Mouse (Mus musculus): ENCODE data around the gene Caps2. TPM values are rescaled to one million over a fixed set of nuclear protein-coding genes. Genes with fewer than 3 reads are reported as not detected.
"Not testable (repeated sequence)": the region's sequence is repeated elsewhere in the genome, so short reads cannot be mapped to it uniquely, and the experiment has no call there.

Gene Caps2
- not detected for total RNA-seq (2021)

DNA sequence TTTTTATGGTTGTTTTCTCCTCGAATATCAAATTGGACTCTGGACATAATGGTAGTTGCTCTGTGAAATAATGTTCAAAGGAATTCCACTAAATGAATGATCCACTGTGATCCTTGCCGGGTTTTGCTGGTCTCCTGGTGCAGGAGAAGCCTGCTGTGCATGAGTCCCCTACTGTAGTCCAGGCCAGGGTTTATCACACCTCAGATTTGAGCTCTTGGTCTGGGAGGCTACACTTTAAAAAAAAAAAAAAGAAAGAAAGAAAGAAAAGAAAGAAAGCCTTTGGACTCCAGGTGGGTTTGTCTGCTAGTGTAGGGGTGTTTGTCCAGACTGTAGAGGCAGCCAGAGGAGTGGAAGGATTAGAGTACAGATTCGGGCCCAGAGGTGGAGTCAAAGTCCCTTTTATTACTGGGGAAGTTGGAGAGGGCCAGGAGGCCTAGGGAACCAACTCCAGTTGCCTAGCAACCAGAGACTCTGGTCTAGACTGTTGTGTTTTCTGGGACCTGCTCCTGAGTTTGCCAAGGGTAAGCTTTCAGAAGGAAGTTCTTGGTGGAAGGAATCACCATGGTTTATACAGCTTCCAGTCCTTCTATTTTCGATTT, at the start of gene Caps2:
Caps2 (plus strand) TSS at position 454 of the 599 bp plus-strand sequence.
- peak; percentile 10 to 17 for DNase-seq
- intact Hi-C loops (cut with DNase I): loop anchor here (5.0 kb wide), 2 partner anchors 101 to 186 kb away; partner anchors contain the start of gene Glipr1l1

DNA sequence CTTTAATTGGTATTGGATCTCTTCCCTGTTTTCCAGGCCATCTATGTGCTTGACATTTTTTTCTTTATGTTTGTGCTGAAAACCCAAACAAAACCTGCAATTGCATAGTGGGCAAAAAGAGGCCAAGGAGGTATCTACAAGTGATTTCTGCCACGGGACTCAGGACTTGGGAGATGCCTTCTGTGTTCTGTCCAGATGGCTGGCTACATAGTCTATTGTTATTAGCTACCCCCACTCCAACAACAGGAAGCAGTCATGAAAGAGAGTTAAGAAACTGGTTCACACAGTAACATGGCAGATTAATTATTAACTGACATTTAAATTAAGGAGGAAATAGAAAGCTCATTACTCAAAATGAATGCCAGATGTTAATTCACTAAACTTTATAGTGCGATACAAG, 38.3 kb upstream of the Caps2 start:
- DNase-seq; intact Hi-C loops (cut with DNase I): not testable (repeated sequence)

DNA sequence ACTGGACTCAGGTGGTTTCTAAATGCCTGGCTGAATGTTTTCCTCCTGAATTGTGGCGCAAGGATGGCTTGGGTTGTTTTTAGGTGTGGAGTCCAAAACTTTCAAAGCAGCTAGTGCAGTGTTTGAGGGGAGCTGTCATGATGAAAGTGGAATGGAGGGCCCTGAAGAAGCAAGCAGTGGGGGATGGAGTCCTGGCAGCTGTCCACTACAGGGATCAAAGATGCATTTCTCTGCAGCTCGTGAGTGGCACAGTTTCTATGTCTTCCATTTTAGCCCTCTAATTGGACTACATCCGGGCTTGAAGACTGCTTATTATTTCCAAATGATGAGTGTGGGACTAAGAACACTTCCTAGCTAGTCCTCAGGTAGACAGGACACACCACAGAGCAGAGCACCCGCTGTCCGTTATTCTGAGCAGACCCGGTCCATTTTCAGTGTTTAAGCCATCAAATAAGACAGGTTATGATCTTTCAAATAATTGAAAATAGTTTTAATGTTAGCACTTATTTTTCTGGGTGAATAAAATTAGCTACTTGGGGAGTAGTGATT, 35.7 kb upstream of the Caps2 start:
- intact Hi-C loops (cut with DNase I); DNase-seq: not testable (repeated sequence)

DNA sequence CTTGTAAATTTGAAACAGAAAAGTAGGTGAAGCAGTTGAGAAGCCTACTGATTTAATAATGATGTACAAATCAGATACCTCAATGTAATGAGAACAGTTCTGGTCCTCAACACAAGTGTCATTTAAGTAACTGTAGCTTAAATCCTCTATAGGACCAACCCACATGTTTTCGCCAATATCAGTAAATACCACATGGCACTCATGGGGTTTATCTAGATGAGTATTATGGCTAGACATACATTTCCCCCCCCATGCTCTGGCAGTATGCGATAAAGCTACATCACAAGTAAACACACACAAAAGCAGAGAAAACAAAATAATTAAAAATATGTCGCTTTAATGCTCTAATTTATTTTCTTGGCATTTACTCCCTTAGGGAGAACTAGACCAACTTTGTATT, 31.2 kb upstream of the Caps2 start:
- DNase-seq: no peak
- intact Hi-C loops (cut with DNase I): no loop called here

DNA sequence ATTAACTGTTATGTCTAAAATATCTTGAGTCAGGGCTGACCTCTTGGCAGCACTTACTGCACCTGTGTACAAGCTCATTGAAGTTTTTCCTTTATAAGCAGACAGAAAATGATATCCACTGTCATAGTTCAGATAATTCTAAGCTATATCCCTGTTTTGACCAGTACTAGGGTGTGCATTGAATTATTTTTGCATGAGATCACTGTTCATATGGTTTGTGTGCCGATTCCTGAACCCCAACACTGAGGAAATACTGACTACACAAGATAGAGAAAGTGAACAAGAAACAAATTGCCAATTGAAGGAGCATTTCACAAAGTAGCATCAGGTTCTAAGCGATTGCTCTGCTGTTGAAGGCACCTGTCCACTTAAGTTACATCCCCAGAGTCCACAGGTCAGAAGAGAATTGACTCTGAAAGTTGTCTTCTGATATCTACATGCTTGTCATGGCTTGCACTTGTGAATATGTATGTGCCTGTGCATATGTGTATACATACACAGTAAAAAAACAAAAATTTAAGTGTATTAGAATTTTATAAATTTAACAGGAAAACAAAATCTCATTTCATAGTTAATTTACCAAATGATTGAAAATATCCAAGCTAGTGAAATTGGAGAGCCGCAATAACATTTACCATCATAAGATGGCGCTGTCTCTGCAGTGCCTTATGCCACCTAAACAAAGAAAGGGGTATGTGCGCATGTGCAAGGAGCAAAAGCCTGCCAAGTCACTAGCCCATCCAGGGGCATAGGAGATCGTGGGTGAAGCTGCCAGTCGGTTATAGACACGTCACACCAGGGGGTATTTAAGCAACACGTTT, 25.2 kb upstream of the Caps2 start:
- peak; percentile 15 to 31 for DNase-seq
- intact Hi-C loops (cut with DNase I): loop anchor here (5.0 kb wide), 1 partner anchor 664 kb away; no protein-coding TSS in a partner anchor

- no peak for DNase-seq
- intact Hi-C loops (cut with DNase I): loop anchor here (5.0 kb wide), 1 partner anchor 663 kb away; no protein-coding TSS in a partner anchor
Measured at GRCm38 (mm10) chr10:112138871-112139430, 24.5 kb upstream of the Caps2 start.

GRCm38 (mm10) chr10:112139834-112140233, 23.6 kb upstream of the Caps2 start:
- intact Hi-C loops (cut with DNase I): loop anchor here (5.0 kb wide), 1 partner anchor 662 kb away; no protein-coding TSS in a partner anchor
- no peak for DNase-seq

DNA sequence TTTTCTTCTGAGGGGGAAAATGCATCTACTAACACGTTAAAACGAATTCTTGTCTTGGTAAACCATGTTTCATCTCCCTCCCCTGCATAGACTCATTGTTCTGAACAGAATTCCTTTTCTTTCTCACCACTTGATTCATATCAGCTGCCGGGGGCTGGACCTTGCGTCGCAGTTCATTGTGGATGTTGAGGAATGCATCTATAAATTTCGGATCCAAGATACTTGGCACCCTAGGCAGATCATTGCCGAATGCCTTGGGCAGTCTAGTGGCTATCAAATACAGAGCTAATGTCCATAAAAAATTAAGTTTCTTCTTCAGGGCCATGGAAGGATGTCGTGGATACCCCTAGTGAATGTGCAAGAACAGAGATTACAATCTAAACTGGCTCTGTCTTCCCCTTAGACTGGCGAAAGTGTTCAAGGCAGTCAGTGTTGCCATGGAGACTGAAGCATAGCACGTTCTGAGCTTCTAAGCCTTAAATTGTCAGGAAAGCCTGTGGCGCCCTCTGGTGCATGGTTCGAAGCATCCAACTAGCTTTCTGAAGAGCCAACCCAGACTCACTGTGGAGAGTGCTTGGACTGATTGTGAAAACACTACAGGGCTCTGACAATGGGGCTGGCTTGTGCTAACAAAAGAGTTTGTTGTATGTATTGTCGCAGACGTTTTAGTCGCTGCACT, 3.4 kb upstream of the Caps2 start, which contains the start of gene Glipr1l3:
Glipr1l3 (minus strand) TSS at position 446 of the 679 bp plus-strand sequence.
- DNase-seq: peak; percentile 52 to 67
- intact Hi-C loops (cut with DNase I): loop anchor here (5.0 kb wide), 2 partner anchors 98 to 183 kb away; partner anchors contain the start of gene Glipr1l1

DNA sequence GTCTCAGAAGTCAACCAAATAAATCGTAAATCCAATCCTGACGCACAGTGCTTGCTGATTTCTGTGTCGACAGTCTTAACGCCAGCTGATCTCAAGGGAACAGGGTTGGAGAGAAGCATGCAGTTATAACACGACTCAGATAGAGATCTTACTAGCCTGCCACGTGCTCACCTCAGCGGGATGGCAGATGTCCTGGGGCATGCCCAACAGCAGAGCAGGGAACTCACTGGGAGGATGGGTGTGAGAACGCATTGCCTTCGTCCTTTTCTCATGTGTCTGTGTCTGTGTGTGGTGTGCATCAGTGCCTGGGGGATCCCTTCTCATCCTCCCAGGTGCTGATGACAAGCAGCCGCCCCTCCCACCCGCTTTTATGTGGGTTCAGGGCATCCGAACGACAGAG, 13.6 kb downstream of the Caps2 start:
- DNase-seq; intact Hi-C loops (cut with DNase I): not testable (repeated sequence)

- DNase-seq; intact Hi-C loops (cut with DNase I): not testable (repeated sequence)
Measured at GRCm38 (mm10) chr10:112193919-112194318, 30.5 kb downstream of the Caps2 start.

DNA sequence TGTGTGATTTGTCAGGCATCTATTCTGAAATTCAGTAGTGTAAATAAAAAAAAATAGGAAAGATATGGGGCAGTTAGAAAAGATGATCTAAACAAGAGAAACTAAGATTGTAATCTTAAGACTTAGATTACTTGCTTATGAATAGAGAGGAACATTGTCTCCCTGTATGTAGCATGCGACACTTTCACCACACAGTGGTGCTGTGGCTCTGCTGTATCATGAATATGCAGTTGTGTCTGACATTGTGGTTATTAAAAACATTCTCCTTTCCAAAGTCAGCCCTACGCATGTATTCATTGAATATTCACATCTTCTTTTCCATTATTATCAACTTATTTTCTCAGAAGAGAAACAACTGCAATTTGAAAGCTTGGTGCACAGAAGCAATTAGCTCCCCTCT, 40.0 kb downstream of the Caps2 start:
- intact Hi-C loops (cut with DNase I): loop anchor here (5.0 kb wide), 2 partner anchors 544 to 599 kb away; no protein-coding TSS in a partner anchor
- peak; percentile 2 to 5 for DNase-seq

DNA sequence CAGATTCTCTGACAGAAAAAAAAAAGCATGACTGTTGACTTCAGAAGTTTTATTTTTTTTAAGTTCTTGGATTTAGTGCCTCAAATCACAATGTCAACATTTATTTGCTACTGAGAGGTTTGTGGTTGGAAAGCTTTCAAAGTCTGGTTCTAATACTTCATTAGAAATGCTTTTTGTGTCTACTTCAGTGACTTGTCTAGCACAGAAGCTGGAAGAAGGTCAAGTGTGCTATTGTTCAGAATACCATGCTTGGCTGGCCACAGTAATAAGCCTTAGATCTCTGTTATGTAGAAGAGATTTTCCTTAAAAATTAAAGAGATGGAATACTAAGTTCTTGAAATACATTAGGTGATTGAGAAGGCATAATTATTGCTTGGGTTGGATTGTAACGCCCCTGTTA, 63.7 kb downstream of the Caps2 start:
- intact Hi-C loops (cut with DNase I): no loop called here

GRCm38 (mm10) chr10:112229091-112229843, 65.8 kb downstream of the Caps2 start:
- DNase-seq; intact Hi-C loops (cut with DNase I): not testable (repeated sequence)

More for the DNA sequence above, 63.7 kb downstream of the Caps2 start:
- no peak for DNase-seq

DNA sequence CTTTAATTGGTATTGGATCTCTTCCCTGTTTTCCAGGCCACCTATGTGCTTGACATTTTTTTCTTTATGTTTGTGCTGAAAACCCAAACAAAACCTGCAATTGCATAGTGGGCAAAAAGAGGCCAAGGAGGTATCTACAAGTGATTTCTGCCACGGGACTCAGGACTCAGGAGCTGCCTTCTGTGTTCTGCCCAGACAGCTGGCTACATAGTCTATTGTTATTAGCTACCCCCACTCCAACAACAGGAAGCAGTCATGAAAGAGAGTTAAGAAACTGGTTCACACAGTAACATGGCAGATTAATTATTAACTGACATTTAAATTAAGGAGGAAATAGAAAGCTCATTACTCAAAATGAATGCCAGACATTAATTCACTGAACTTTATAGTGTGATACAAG, 69.3 kb downstream of the Caps2 start:
- DNase-seq; intact Hi-C loops (cut with DNase I): not testable (repeated sequence)

GRCm38 (mm10) chr10:112235396-112235940, 72.0 kb downstream of the Caps2 start:
- DNase-seq; intact Hi-C loops (cut with DNase I): not testable (repeated sequence)

GRCm38 (mm10) chr10:112248273-112248672, 84.9 kb downstream of the Caps2 start:
- DNase-seq: no peak
- intact Hi-C loops (cut with DNase I): no loop called here

- intact Hi-C loops (cut with DNase I): no loop called here
- DNase-seq: no peak
Measured at GRCm38 (mm10) chr10:112263467-112263866, 100.0 kb downstream of the Caps2 start.
